ENCODE assay signal across 8 mouse cellular contexts in the genomic region with DNA sequence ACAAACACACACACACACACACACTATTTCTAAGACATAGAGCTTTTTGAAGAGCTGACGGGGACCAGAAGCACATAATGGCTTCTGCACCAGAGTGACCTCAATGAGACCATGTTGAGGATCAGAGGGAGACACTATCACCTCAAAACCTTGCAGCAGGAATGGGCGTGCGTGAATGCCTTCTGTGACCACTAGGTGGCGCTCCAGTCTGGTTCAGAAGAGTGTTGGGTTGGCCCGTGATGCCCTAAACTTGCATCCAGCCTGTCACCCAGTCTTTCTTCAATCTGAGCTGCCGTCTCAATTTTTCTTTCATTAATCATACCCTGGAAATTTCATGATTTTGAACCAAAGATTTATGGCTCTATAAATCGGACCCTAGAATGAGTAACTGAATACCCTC.
DNase-seq lines count a peak whose midpoint lies in the region; TF ChIP-seq lines count a peak whose summit lies in the region.

No protein-coding gene starts in this region.

- H3K4me3 ChIP-seq in ES-E14 (ENCODE audit: insufficient read depth in 1 of 2, low read depth in 1 of 2, low read length in 2 of 2, poor library complexity in 1 of 2, severe bottlenecking in 1 of 2), result no peak overlapping the region

- DNase-seq in ES-E14 (ENCODE audit: low read depth, low spot score), result peak; percentile 61
- peak; percentile 6 for DNase-seq in c-Kit-negative CD71-positive TER-119-positive erythroid progenitor cells, embryonic 14.5 days (ENCODE audit: low read depth, low spot score)
- peak; percentile 35 for DNase-seq in fibroblast of lung, adult 2 months (ENCODE audit: low read depth)
- DNase-seq in heart, postnatal 25 days (ENCODE audit: low spot score), result peak; percentile 41
- peak; percentile 67 to 89 for DNase-seq in layer of hippocampus, adult 8-10 months (ENCODE audit: low spot score in 2 of 2)
- DNase-seq in lung, postnatal 25 days (ENCODE audit: low spot score), result peak; percentile 67
- peak; percentile 88 to 89 for DNase-seq in right cerebral cortex, adult 2 months (ENCODE audit: low spot score in 2 of 2)
- peak; percentile 62 for DNase-seq in urinary bladder, postnatal 10 days (ENCODE audit: low spot score)

- intact Hi-C loops in heart, postnatal 25 days (cut with DNase I), result loop anchor here (1.0 to 5.0 kb wide), 4 partner anchors 63 to 197 kb away; no protein-coding TSS in a partner anchor

- H3K27ac ChIP-seq in ES-E14 (ENCODE audit: insufficient read depth, low read depth, low read length, poor library complexity, severe bottlenecking), result no peak overlapping the region

- no peak overlapping the region for H3K9ac ChIP-seq in ES-E14 (ENCODE audit: insufficient read depth, low read depth, low read length, poor library complexity, severe bottlenecking)

- H3K4me1 ChIP-seq in ES-E14 (ENCODE audit: control insufficient read depth in 2 of 2, insufficient read depth in 2 of 2, low read length in 2 of 2, poor library complexity in 1 of 2), result peaks cover 0 to 17% of the 10 kb centered on the region in 2 experiments; a peak in 2 of 4 replicates

- H3K9me3 ChIP-seq in ES-E14 (ENCODE audit: control insufficient read depth, insufficient read depth, low read depth, low read length), result no peaks in the 10 kb centered on the region

- in situ Hi-C loops in ES-E14 (cut with MboI; ENCODE audit: low sequenced_read_pairs in 2 of 2, unreplicated experiment in 2 of 2), result loop anchor here in 1 of 2 experiments (10.0 kb wide), 1 partner anchor 125 kb away; no protein-coding TSS in a partner anchor

- H3K36me3 ChIP-seq in ES-E14 (ENCODE audit: control insufficient read depth, insufficient read depth, low read length, poor library complexity, severe bottlenecking), result peaks cover 8% of the 10 kb centered on the region; the same call in 1 of the 2 replicates

TF ChIP-seq in ES-E14, 5 proteins besides CTCF, POLR2A, EP300 and RAD21:
- TF ChIP-seq MAFK (IDR thresholded peaks at IDR 0.05; ENCODE audit: insufficient read depth, low read depth, low read length) (no peak), HCFC1 (IDR thresholded peaks at IDR 0.05; ENCODE audit: borderline replicate concordance, insufficient read depth, low read length) (no peak), CHD2 (IDR thresholded peaks at IDR 0.05; ENCODE audit: low read depth, low read length) (no peak), ZNF384 (IDR thresholded peaks at IDR 0.05; ENCODE audit: low read depth, low read length) (no peak), ZC3H11A (IDR thresholded peaks at IDR 0.05; ENCODE audit: borderline replicate concordance, low read depth, low read length) (no peak)

Comparison
In these comparisons a context has a peak if more than half of its experiments do, and no peak if none do; other contexts are left out.
1. DNase-seq: peak in every context shown above with its lines; median percentile 88 in right cerebral cortex, adult 2 months; 78 in layer of hippocampus, adult 8-10 months; 67 in lung, postnatal 25 days; 62 in urinary bladder, postnatal 10 days; 61 in ES-E14; 41 in heart, postnatal 25 days; 35 in fibroblast of lung, adult 2 months; 6 in c-Kit-negative CD71-positive TER-119-positive erythroid progenitor cells, embryonic 14.5 days.